Mouse (Mus musculus): ENCODE results near the gene Rad52.
A peak's percentile ranks its signal among the peaks of the same experiment; 100 is the strongest.

The Rad52 gene

GRCm38 (mm10) chr6:119902204-119903080, at the start of gene Rad52:
Gene Rad52 (plus strand): TSS chr6:119902698.
- DNase-seq (ENCODE audit: low spot score in 2 of 2): peak; percentile 76 to 81

- no peak for DNase-seq (ENCODE audit: low spot score in 2 of 2)
Measured at GRCm38 (mm10) chr6:119854156-119854555, 48.3 kb upstream of the Rad52 start.

GRCm38 (mm10) chr6:119855471-119855870, 47.0 kb upstream of the Rad52 start:
- no peak for DNase-seq (ENCODE audit: low spot score in 2 of 2)

GRCm38 (mm10) chr6:119860236-119860635, 42.3 kb upstream of the Rad52 start:
- no peak for DNase-seq (ENCODE audit: low spot score in 2 of 2)

GRCm38 (mm10) chr6:119861519-119861918, 41.0 kb upstream of the Rad52 start:
- DNase-seq (ENCODE audit: low spot score in 2 of 2): no peak

- no peak for DNase-seq (ENCODE audit: low spot score in 2 of 2)
Measured at GRCm38 (mm10) chr6:119864341-119865034, 38.0 kb upstream of the Rad52 start.

GRCm38 (mm10) chr6:119883151-119883550, 19.3 kb upstream of the Rad52 start:
- DNase-seq (ENCODE audit: low spot score in 2 of 2): no peak

GRCm38 (mm10) chr6:119892711-119893110, 9.8 kb upstream of the Rad52 start:
- DNase-seq (ENCODE audit: low spot score in 2 of 2): no peak

- no peak for DNase-seq (ENCODE audit: low spot score in 2 of 2)
Measured at GRCm38 (mm10) chr6:119903081-119903789, 737 bp downstream of the Rad52 start.

GRCm38 (mm10) chr6:119905461-119905860, 3.0 kb downstream of the Rad52 start:
- no peak for DNase-seq (ENCODE audit: low spot score in 2 of 2)

GRCm38 (mm10) chr6:119912046-119912445, 9.5 kb downstream of the Rad52 start:
- DNase-seq (ENCODE audit: low spot score in 2 of 2): no peak

GRCm38 (mm10) chr6:119915710-119916109, 13.2 kb downstream of the Rad52 start:
- DNase-seq (ENCODE audit: low spot score in 2 of 2): no peak

GRCm38 (mm10) chr6:119918561-119919181, 16.2 kb downstream of the Rad52 start:
- peak; percentile 62 to 64 for DNase-seq (ENCODE audit: low spot score in 2 of 2)

- no peak for DNase-seq (ENCODE audit: low spot score in 2 of 2)
Measured at GRCm38 (mm10) chr6:119922136-119922535, 19.6 kb downstream of the Rad52 start.

GRCm38 (mm10) chr6:119922544-119922943, 20.0 kb downstream of the Rad52 start:
- DNase-seq (ENCODE audit: low spot score in 2 of 2): no peak

GRCm38 (mm10) chr6:119924235-119925005, 21.9 kb downstream of the Rad52 start:
- no peak for DNase-seq (ENCODE audit: low spot score in 2 of 2)
